Mouse (Mus musculus) forebrain, embryonic 10.5 days (tissue): Measurements from ENCODE around the gene Nkd1. TPM values are rescaled to one million over a fixed set of nuclear protein-coding genes. Genes with fewer than 3 reads are reported as not detected.

Experiments
- DNase-seq: peaks from one replicate; pipeline ENCODE4 v3.0.0-alpha.2; 2017; ENCODE audit warnings: low spot score; ENCODE audit errors: extremely low spot score
- H3K27ac ChIP-seq: fragments of 300-500 bp; sonication (generic); 2 replicates; pipeline ENCODE4 v1.5.1; 2016; ENCODE audit warnings: mild to moderate bottlenecking
- H3K27me3 ChIP-seq: fragments of 300-500 bp; sonication (generic); 2 replicates; pipeline ENCODE4 v1.6.1; 2016; ENCODE audit warnings: mild to moderate bottlenecking; ENCODE audit not compliant: poor library complexity, severe bottlenecking
- H3K36me3 ChIP-seq: fragments of 300-500 bp; sonication (generic); replicated peaks from 2 replicates; pipeline ENCODE4 v1.6.1; 2016; ENCODE audit warnings: mild to moderate bottlenecking, moderate library complexity
- H3K4me1 ChIP-seq: fragments of 300-500 bp; sonication (generic); 2 replicates; pipeline ENCODE4 v1.6.1; 2016
- H3K4me3 ChIP-seq: fragments of 300-500 bp; sonication (generic); 2 replicates; pipeline ENCODE4 v1.5.1; 2016; ENCODE audit warnings: mild to moderate bottlenecking, moderate library complexity
- H3K9me3 ChIP-seq: fragments of 300-500 bp; sonication (generic); 2 replicates; pipeline ENCODE4 v1.6.1; 2016; ENCODE audit warnings: mild to moderate bottlenecking, moderate library complexity
- WGBS: fragments of 180-500 bp; shearing (Covaris S2); methylation state at CpG from one replicate; pipeline ENCODE4 v1.1.7; 2016; 5-methylcytosine and 5-hydroxymethylcytosine counted together
- polyA plus RNA-seq: library from polyadenylated mRNA; unstranded; fragments of >200 nt; fragmentation: Nextera tagmentation; extraction: Ambion mirVana; gene quantifications from 2 replicates; pipeline ENCODE4 v1.2.1, GENCODE M21; 2016

Gene Nkd1
- polyA plus RNA-seq, 1 experiment from 2014 or later, result 47.2 TPM

GRCm38 (mm10) chr8:88618612-88619011 lies 97.5 kb downstream of the Nkd1 start:
- 85% methylated on average over 5 of the region's 5 CpGs for WGBS
- H3K36me3 ChIP-seq, result no peaks in the 10 kb centered on the region
- peaks cover 36% of the 10 kb centered on the region for H3K27me3 ChIP-seq
- no peak overlapping the region for H3K27ac ChIP-seq
- peaks cover 3% of the 10 kb centered on the region; the same call in 1 of the 2 replicates for H3K4me1 ChIP-seq
- H3K4me3 ChIP-seq, result no peak overlapping the region
- no peaks in the 10 kb centered on the region for H3K9me3 ChIP-seq
- no peak for DNase-seq

- no peak for DNase-seq
- 78% methylated on average over 3 of the region's 3 CpGs for WGBS
- H3K27me3 ChIP-seq, result peaks cover 45% of the 10 kb centered on the region
Observed at GRCm38 (mm10) chr8:88619513-88619912, 98.4 kb downstream of the Nkd1 start.

GRCm38 (mm10) chr8:88620931-88621330 lies 99.8 kb downstream of the Nkd1 start:
- DNase-seq, result no peak
- 76% methylated on average over 5 of the region's 5 CpGs for WGBS
- peaks cover 60% of the 10 kb centered on the region for H3K27me3 ChIP-seq
- H3K36me3 ChIP-seq, result no peaks in the 10 kb centered on the region
- no peak overlapping the region for H3K4me3 ChIP-seq
- peaks cover 3% of the 10 kb centered on the region; the same call in 1 of the 2 replicates for H3K4me1 ChIP-seq
- no peak overlapping the region for H3K27ac ChIP-seq
- no peaks in the 10 kb centered on the region for H3K9me3 ChIP-seq

More at GRCm38 (mm10) chr8:88619513-88619912, 98.4 kb downstream of the Nkd1 start:
- Histone ChIP-seq H3K36me3 (no peaks in the 10 kb centered on the region), H3K27ac (no peak overlapping the region), H3K9me3 (no peaks in the 10 kb centered on the region), H3K4me1 (peaks cover 3% of the 10 kb centered on the region; the same call in 1 of the 2 replicates), H3K4me3 (no peak overlapping the region)

- H3K9me3 ChIP-seq, result no peaks in the 10 kb centered on the region
- H3K4me1 ChIP-seq, result peaks cover 3% of the 10 kb centered on the region; the same call in 1 of the 2 replicates
- no peak overlapping the region for H3K27ac ChIP-seq
- no peaks in the 10 kb centered on the region for H3K36me3 ChIP-seq
- WGBS, result 1% methylated on average over 8 of the region's 8 CpGs
- DNase-seq, result peak; percentile 74
- peaks cover 64% of the 10 kb centered on the region for H3K27me3 ChIP-seq
- no peak overlapping the region for H3K4me3 ChIP-seq
Observed at GRCm38 (mm10) chr8:88621408-88621807, 100.3 kb downstream of the Nkd1 start.

- no peak for DNase-seq
- peaks cover 19% of the 10 kb centered on the region for H3K4me1 ChIP-seq
- no peaks in the 10 kb centered on the region for H3K9me3 ChIP-seq
- 76% methylated on average over 3 of the region's 3 CpGs for WGBS
- peaks cover 78% of the 10 kb centered on the region for H3K27me3 ChIP-seq
- H3K27ac ChIP-seq, result no peak overlapping the region
- H3K36me3 ChIP-seq, result no peaks in the 10 kb centered on the region
- H3K4me3 ChIP-seq, result no peak overlapping the region
Observed at GRCm38 (mm10) chr8:88623351-88623750, 102.2 kb downstream of the Nkd1 start.

- Histone ChIP-seq H3K27ac (no peak overlapping the region), H3K36me3 (no peaks in the 10 kb centered on the region), H3K9me3 (no peaks in the 10 kb centered on the region), H3K4me3 (no peak overlapping the region), H3K4me1 (peaks cover 20% of the 10 kb centered on the region), H3K27me3 (peaks cover 87% of the 10 kb centered on the region)
- no peak for DNase-seq
- 84% methylated on average over 3 of the region's 3 CpGs for WGBS
Observed at GRCm38 (mm10) chr8:88624276-88624675, 103.1 kb downstream of the Nkd1 start.

GRCm38 (mm10) chr8:88626433-88626832 lies 105.3 kb downstream of the Nkd1 start:
- H3K36me3 ChIP-seq, result no peaks in the 10 kb centered on the region
- no peak overlapping the region for H3K27ac ChIP-seq
- H3K27me3 ChIP-seq, result peaks cover 83% of the 10 kb centered on the region
- no peak overlapping the region for H3K4me3 ChIP-seq
- WGBS, result 78% methylated on average over 3 of the region's 3 CpGs
- no peaks in the 10 kb centered on the region for H3K9me3 ChIP-seq
- H3K4me1 ChIP-seq, result peaks cover 17% of the 10 kb centered on the region
- no peak for DNase-seq

- DNase-seq, result no peak
- Histone ChIP-seq H3K9me3 (no peaks in the 10 kb centered on the region), H3K27me3 (peaks cover 82% of the 10 kb centered on the region), H3K27ac (peak overlapping the region; percentile 87), H3K36me3 (no peaks in the 10 kb centered on the region), H3K4me1 (peaks cover 17% of the 10 kb centered on the region), H3K4me3 (peak overlapping the region; percentile 65)
- WGBS, result 12% methylated on average over 19 of the region's 19 CpGs
Observed at GRCm38 (mm10) chr8:88626940-88627264, 105.7 kb downstream of the Nkd1 start.

GRCm38 (mm10) chr8:88627265-88627991 lies 106.3 kb downstream of the Nkd1 start:
- Histone ChIP-seq H3K4me1 (peaks cover 17% of the 10 kb centered on the region), H3K27ac (peak overlapping the region; percentile 87), H3K27me3 (peaks cover 77% of the 10 kb centered on the region), H3K36me3 (no peaks in the 10 kb centered on the region), H3K4me3 (peak overlapping the region; percentile 65), H3K9me3 (no peaks in the 10 kb centered on the region)
- WGBS, result 1% methylated on average over 105 of the region's 105 CpGs
- peak; percentile 69 for DNase-seq

- Histone ChIP-seq H3K27ac (peak overlapping the region; percentile 87), H3K36me3 (no peaks in the 10 kb centered on the region), H3K9me3 (no peaks in the 10 kb centered on the region), H3K4me3 (peak overlapping the region; percentile 65), H3K27me3 (peaks cover 69% of the 10 kb centered on the region), H3K4me1 (peaks cover 17% of the 10 kb centered on the region)
- no peak for DNase-seq
- WGBS, result 64% methylated on average over 14 of the region's 14 CpGs
Observed at GRCm38 (mm10) chr8:88628001-88628774, 107.0 kb downstream of the Nkd1 start.

GRCm38 (mm10) chr8:88630225-88630624 lies 109.1 kb downstream of the Nkd1 start:
- Histone ChIP-seq H3K27ac (no peak overlapping the region), H3K9me3 (no peaks in the 10 kb centered on the region), H3K27me3 (peaks cover 50% of the 10 kb centered on the region), H3K36me3 (no peaks in the 10 kb centered on the region), H3K4me3 (no peak overlapping the region), H3K4me1 (peaks cover 17% of the 10 kb centered on the region)
- WGBS, result 83% methylated on average over 4 of the region's 4 CpGs
- DNase-seq, result no peak

GRCm38 (mm10) chr8:88631081-88631480 lies 109.9 kb downstream of the Nkd1 start:
- H3K36me3 ChIP-seq, result no peaks in the 10 kb centered on the region
- no peaks in the 10 kb centered on the region for H3K9me3 ChIP-seq
- no peak overlapping the region for H3K27ac ChIP-seq
- no peak overlapping the region for H3K4me3 ChIP-seq
- peaks cover 41% of the 10 kb centered on the region for H3K27me3 ChIP-seq
- no peak for DNase-seq
- H3K4me1 ChIP-seq, result peaks cover 21% of the 10 kb centered on the region

- H3K4me1 ChIP-seq, result peaks cover 5% of the 10 kb centered on the region
- H3K27ac ChIP-seq, result no peak overlapping the region
- H3K36me3 ChIP-seq, result no peaks in the 10 kb centered on the region
- no peak for DNase-seq
- H3K27me3 ChIP-seq, result peaks cover 19% of the 10 kb centered on the region
- H3K9me3 ChIP-seq, result no peaks in the 10 kb centered on the region
- no peak overlapping the region for H3K4me3 ChIP-seq
- WGBS, result 87% methylated on average over 7 of the region's 7 CpGs
Observed at GRCm38 (mm10) chr8:88633343-88633765, 112.2 kb downstream of the Nkd1 start.
